Mouse (Mus musculus) B cell, adult 2 months (primary cell): Measurements from ENCODE around the gene Osbpl8.
"Not testable (repeated sequence)": the region's sequence is repeated elsewhere in the genome, so short reads cannot be mapped to it uniquely, and the experiment has no call there.

ENCODE experiments used
- DNase-seq, 2 experiments: peaks; one replicate each; pipeline ENCODE4 v3.0.0; 2022

Osbpl8 gene

GRCm38 (mm10) chr10:111164304-111165218 is at the start of gene Osbpl8:
Gene Osbpl8, plus strand, starts transcription at chr10:111164752.
- DNase-seq, result peak; percentile 100

GRCm38 (mm10) chr10:111117198-111117845 is 47.2 kb upstream of the Osbpl8 start:
- peak; percentile 32 to 50 for DNase-seq

- peak in 1 of 2 experiments; percentile 50 for DNase-seq
Measured at GRCm38 (mm10) chr10:111118292-111118691, 46.3 kb upstream of the Osbpl8 start.

DNA sequence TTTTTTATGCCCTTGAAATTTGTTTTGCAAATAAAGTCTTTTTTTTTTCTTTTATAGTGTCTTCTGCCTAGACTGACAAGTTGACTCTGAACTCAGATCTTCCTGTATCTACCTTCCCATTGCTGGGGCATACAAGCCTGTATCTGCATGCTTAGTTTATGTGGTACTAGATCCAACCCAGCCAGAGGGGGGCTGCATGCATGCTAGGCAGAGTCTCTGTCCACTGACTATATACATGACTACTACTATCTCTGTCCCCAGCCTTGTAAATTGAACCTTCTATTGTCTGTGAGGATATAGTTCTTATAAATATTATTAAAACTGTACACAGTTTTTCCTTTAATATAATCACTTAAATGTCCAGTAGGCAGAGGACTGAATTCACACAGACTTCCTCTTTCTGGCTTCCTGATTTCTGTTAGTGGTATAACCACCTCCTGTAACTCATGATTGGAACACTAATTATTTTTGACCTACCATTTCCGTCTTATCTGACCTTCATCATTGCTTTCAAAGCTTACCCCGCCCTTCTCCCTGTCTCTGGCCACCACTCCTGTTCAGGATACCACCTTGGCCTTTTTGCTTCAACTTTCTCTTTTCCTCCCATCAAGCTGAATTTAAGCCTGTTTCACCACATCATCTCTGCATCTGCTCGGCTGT is 45.4 kb upstream of the Osbpl8 start:
- DNase-seq, result peak; percentile 43 to 47

DNA sequence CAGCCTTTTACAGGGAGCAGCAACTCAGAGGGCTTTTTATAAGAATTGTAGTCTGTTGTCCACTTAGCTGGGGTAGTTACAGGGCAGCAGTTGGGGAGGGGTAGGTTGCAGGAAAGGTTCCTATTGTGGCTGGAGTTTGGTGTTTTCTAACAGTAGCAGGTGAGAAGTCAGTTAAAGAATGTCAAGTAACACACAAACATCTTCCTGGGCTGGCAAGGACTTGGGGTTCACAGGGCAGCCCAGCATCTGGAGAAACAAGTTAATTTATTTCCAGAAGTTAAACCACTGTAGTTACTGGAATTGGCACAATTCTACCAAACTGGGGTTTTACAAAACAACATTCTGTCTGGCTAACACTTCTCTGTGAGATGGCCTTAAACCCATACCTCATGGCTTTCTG is 44.8 kb upstream of the Osbpl8 start:
- no peak for DNase-seq

DNA sequence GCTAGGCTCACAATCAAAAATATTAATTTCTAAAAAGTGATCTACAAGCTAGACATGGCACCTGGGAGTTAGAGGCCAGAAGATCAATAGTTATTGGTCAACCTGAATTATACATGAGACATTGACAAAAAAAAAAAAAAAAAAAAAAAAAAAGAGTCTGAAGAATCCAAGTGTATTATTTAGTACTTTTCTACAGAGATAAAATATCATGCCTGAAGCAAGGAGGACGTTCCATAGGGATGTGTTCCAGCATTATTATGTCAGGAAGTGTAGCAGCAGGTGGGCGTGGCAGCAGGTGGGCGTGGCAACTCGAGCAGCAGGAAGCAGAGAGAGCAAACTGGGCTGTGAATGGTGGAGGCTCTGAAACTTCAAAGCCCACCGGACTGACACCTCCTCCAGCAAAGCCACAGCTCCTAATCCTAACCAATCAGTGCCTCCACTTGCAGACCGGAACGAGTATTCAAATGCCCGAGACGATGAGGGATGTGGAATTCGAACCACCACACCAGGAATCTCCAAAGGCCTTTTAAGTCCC is 41.6 kb upstream of the Osbpl8 start:
- no peak for DNase-seq

DNA sequence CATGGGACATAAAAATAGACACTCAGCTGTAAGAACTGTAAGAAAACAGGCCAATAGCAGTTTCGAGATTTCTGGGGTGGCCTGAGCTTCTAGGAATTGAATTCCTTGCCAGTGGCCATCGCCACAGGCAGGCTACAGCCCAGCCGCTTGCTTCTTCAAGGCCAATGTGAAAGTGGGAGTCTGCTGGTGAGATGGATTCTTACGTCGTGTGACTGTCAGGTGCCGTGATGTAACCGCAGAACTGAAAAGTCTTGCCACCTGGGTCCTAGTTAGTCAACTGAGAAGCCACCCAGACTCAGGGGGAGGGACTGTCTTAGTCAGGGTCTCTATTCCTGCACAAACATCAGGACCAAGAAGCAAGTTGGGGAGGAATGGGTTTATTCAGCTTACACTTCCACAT is 40.4 kb upstream of the Osbpl8 start:
- peak; percentile 77 to 79 for DNase-seq

GRCm38 (mm10) chr10:111124767-111125315 is 39.7 kb upstream of the Osbpl8 start:
- DNase-seq, result no peak

GRCm38 (mm10) chr10:111127388-111127787 is 37.2 kb upstream of the Osbpl8 start:
- DNase-seq, result no peak

DNA sequence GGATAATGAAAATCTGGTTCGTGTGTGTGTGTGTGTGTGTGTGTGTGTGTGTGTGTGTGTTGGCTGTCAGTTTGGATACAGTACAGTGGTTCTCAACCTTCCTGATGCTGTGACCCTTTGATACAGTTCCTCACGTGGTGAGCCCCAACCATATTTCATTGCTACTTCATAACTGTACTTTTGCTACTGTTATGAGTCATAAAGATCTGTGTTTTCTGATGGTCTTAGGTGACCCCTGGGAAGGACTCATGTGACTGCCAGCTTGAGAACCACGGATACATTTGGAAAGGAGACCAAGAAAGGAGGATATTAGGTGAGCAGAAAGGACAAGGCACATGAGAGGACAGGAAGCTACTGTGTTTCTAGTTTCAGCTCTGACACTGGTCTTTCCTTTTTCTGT is 36.1 kb upstream of the Osbpl8 start:
- DNase-seq, result peak in 1 of 2 experiments; percentile 16

DNA sequence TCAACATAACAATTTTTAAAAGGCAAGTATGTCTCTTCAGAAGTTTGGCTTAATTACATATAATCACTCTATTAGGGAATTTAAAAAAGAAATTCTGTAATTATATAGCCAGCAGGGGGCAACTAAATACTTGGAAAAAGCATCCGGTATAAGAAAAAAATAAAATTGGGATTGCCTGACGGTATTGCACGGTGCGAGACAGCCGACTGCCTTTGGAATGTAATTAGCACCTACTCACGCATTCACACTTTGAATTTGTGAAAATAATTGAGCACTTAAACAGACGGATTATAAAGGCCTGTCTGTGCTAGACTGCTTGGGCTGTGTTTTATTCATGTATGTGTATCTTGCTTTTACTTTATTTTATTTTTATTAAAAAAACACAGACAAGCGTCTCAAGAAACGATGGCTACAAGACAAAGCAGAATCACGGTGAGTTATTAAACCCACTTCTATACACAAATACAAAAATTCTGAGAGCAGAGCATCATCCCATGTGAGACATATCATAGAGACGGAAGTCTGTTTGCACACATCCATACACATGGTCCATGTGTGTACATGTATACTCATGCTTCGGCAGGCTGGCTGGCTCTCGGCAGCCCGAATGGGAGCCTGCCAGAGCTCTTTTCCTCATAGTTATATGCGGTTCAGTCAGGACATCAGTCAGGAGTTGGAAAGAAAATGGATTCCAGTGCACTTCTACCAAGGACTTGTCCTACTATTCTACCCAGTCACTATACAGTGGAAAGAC is 34.5 kb upstream of the Osbpl8 start:
- DNase-seq, result no peak

DNA sequence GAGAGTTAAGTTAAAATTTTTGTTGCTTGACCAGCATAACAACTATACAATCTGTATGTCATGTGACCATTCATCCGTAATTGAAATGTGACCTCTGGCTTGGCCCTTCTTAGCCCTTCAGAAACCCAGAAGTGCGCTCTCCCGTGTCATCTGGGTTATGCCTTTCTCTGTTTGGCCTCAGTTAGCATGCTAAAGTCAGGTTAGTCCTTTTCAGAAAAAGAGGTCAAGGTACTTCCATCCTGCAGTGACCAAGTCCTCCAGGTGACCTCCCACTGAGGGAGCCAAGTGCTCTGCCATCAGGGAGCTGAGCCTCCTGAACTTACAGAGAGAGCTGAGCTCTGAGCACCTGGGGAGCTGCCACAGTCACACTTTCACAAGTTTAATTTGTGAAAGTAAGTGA is 33.7 kb upstream of the Osbpl8 start:
- no peak for DNase-seq

- DNase-seq, result no peak
Measured at GRCm38 (mm10) chr10:111133271-111133670, 31.3 kb upstream of the Osbpl8 start.

GRCm38 (mm10) chr10:111133936-111134335 is 30.6 kb upstream of the Osbpl8 start:
- peak; percentile 54 to 55 for DNase-seq

- no peak for DNase-seq
Measured at GRCm38 (mm10) chr10:111134412-111134957, 30.1 kb upstream of the Osbpl8 start.

GRCm38 (mm10) chr10:111136306-111136705 is 28.2 kb upstream of the Osbpl8 start:
- not testable (repeated sequence) for DNase-seq

- no peak for DNase-seq
Measured at GRCm38 (mm10) chr10:111137905-111138304, 26.6 kb upstream of the Osbpl8 start.

- no peak for DNase-seq
Measured at GRCm38 (mm10) chr10:111139170-111139569, 25.4 kb upstream of the Osbpl8 start.

GRCm38 (mm10) chr10:111139881-111140280 is 24.7 kb upstream of the Osbpl8 start:
- DNase-seq, result no peak

- no peak for DNase-seq
Measured at GRCm38 (mm10) chr10:111144371-111144959, 20.1 kb upstream of the Osbpl8 start.

- no peak for DNase-seq
Measured at GRCm38 (mm10) chr10:111149761-111150160, 14.8 kb upstream of the Osbpl8 start.
